Mouse (Mus musculus) embryonic facial prominence, embryonic 12.5 days (tissue): ENCODE data around the gene Spint2. TPM values are rescaled to one million over a fixed set of nuclear protein-coding genes. Genes with fewer than 3 reads are reported as not detected.

Experiments
- ATAC-seq: fragments of 200-750 bp; cut with Nextera tagmentation; 2 replicates; pipeline ENCODE4 v1.8.0; 2017; ENCODE audit not compliant: insufficient number of reproducible peaks, insufficient read depth, low FRiP score, low TSS enrichment
- H3K27ac ChIP-seq: fragments of 300-500 bp; sonication (generic); 2 replicates; pipeline ENCODE4 v1.5.1; 2016; ENCODE audit warnings: mild to moderate bottlenecking
- H3K27me3 ChIP-seq: fragments of 300-500 bp; sonication (generic); 2 replicates; pipeline ENCODE4 v1.6.1; 2016; ENCODE audit warnings: mild to moderate bottlenecking, moderate library complexity
- H3K36me3 ChIP-seq: fragments of 300-500 bp; sonication (generic); 2 replicates; pipeline ENCODE4 v1.6.1; 2016; ENCODE audit warnings: mild to moderate bottlenecking
- H3K4me1 ChIP-seq: fragments of 300-500 bp; sonication (generic); 2 replicates; pipeline ENCODE4 v1.6.1; 2016
- H3K4me2 ChIP-seq: fragments of 300-500 bp; sonication (generic); replicated peaks from 2 replicates; pipeline ENCODE4 v1.6.1; 2016; ENCODE audit warnings: mild to moderate bottlenecking, moderate library complexity
- H3K4me3 ChIP-seq: fragments of 300-500 bp; sonication (generic); 2 replicates; pipeline ENCODE4 v1.5.1; 2016; ENCODE audit warnings: mild to moderate bottlenecking
- H3K9ac ChIP-seq: fragments of 300-500 bp; sonication (generic); 2 replicates; pipeline ENCODE4 v1.6.1; 2016; ENCODE audit warnings: mild to moderate bottlenecking, moderate library complexity
- H3K9me3 ChIP-seq: fragments of 300-500 bp; sonication (generic); 2 replicates; pipeline ENCODE4 v1.6.1; 2016; ENCODE audit warnings: mild to moderate bottlenecking, moderate library complexity
- WGBS: fragments of 180-500 bp; shearing (Covaris S2); methylation state at CpG from one replicate; pipeline ENCODE4 v1.1.7; 2016; 5-methylcytosine and 5-hydroxymethylcytosine counted together
- polyA plus RNA-seq: library from polyadenylated mRNA; unstranded; fragments of >200 nt; fragmentation: Nextera tagmentation; extraction: Ambion mirVana; gene quantifications from 2 replicates; pipeline ENCODE4 v1.2.1, GENCODE M21; 2016

The Spint2 gene
- polyA plus RNA-seq, 1 experiment from 2014 or later, result 94.0 TPM

DNA sequence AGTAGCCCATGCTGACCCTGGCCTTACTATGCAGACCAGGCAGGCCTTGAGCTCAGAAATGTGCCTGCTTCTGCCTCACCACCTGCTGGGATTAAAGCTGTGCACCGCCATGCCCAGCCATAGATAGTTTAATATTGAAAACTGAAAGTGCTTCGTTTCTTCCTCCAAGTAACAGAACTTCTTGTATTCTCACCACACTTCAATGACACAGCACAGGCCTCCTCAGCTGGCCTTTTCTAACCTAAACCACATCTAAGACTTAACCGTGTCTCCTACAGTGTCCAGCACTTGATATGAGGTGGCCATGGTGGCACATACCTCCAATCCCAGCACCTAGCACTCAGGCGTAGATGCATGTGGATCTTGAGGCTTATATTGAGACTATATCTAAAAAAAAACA lies 11.3 kb downstream of the Spint2 start:
- H3K9ac ChIP-seq, result no peak overlapping the region
- H3K27me3 ChIP-seq, result no peaks in the 10 kb centered on the region
- no peak overlapping the region for H3K27ac ChIP-seq
- H3K4me1 ChIP-seq, result peaks cover 7% of the 10 kb centered on the region; the same call in 1 of the 2 replicates
- H3K36me3 ChIP-seq, result no peaks in the 10 kb centered on the region
- H3K4me3 ChIP-seq, result no peak overlapping the region
- H3K9me3 ChIP-seq, result no peaks in the 10 kb centered on the region
- ATAC-seq, result no peak
- WGBS, result 89% methylated on average over 4 of the region's 4 CpGs
- no peak overlapping the region for H3K4me2 ChIP-seq

DNA sequence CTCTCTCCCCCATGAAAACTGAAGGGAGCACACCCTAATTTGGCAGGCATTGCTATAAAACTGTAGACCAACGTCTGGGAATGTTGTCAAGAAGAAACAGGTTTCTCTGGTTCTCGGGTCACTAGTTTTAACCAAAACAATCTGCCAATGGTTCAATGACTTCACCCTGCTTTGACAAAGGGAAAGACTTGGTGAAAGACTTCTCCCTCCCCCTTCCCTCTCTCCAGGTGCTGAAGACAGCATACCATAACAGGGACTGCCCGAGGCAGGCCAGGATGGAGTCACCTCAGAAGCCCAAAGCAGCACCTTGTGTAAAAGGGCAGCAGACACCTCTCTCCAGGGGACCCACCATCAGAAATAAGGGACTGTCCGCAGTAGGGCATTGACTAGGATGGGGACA lies 14.8 kb downstream of the Spint2 start:
- Histone ChIP-seq H3K27ac (no peak overlapping the region), H3K4me1 (peaks cover 10% of the 10 kb centered on the region), H3K4me2 (no peak overlapping the region), H3K36me3 (no peaks in the 10 kb centered on the region), H3K9ac (no peak overlapping the region), H3K27me3 (no peaks in the 10 kb centered on the region), H3K9me3 (no peaks in the 10 kb centered on the region), H3K4me3 (no peak overlapping the region)
- ATAC-seq, result no peak
- 46% methylated on average over 4 of the region's 4 CpGs for WGBS

DNA sequence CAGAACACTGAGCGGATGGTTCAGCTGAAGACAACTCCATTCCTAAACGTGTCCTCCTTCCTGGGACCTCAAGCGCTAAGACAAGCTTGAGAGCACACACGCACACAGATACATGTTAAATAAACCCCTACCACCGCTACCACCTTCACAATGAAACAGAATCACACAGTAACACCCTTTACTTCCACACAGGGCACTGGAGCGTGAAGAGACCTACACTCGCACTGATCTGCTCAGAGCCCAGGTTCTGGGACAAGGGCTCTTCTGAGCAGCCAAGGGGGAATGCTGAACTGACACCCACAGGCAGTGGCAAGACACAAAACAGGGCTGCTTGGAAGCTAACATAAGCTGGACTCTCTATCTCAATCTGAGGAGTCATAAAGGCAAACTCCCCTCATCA lies 16.1 kb downstream of the Spint2 start:
- peaks cover 10% of the 10 kb centered on the region for H3K4me1 ChIP-seq
- H3K27me3 ChIP-seq, result no peaks in the 10 kb centered on the region
- no peaks in the 10 kb centered on the region for H3K36me3 ChIP-seq
- 76% methylated on average over 7 of the region's 7 CpGs for WGBS
- ATAC-seq, result no peak
- no peak overlapping the region for H3K4me2 ChIP-seq
- no peak overlapping the region for H3K4me3 ChIP-seq
- no peak overlapping the region for H3K9ac ChIP-seq
- H3K9me3 ChIP-seq, result no peaks in the 10 kb centered on the region
- no peak overlapping the region for H3K27ac ChIP-seq

DNA sequence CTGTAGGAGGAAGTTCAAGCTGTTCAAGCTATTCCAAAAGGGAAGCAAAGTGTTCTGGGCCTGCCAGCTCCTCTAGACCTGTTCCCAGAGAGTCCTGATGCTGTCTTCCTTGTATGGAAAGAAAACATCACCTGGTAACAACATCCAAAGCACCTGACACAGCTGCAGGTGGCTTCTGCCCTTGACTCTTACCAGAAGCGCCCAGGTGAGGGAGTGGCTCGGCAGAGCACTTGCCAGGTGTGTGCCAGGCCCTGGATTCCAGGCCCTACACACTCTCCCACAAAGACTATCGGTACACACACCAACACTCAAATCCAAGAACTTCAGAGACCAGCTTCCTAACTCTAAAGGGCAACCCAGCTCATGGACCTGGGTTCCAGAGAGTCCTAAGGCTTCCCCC lies 17.9 kb downstream of the Spint2 start:
- H3K4me3 ChIP-seq, result no peak overlapping the region
- WGBS, result 86% methylated on average over 3 of the region's 3 CpGs
- H3K9me3 ChIP-seq, result no peaks in the 10 kb centered on the region
- no peak overlapping the region for H3K4me2 ChIP-seq
- no peak for ATAC-seq
- H3K4me1 ChIP-seq, result peaks cover 23% of the 10 kb centered on the region
- no peak overlapping the region for H3K27ac ChIP-seq
- H3K36me3 ChIP-seq, result no peaks in the 10 kb centered on the region
- no peak overlapping the region for H3K9ac ChIP-seq
- no peaks in the 10 kb centered on the region for H3K27me3 ChIP-seq

DNA sequence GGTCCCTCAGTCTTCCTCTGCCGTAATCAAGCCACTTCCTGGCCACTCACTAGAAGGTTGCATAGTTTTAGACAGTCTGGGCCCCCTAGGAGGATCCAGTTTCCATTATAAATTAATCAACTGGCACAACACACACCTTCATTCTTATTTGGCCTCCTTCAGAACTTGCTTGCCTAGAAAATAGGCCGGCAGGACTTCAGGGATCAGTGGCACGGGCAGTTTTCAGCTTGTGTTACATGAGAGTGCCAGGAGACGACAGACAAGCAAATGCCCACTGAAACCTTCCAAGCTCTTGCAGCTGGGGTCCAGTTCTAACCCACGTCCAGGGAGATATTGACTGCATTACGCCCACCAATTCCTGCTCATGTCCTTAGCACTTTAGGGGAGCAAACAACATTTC lies 19.6 kb downstream of the Spint2 start:
- Histone ChIP-seq H3K27ac (no peak overlapping the region), H3K4me3 (no peak overlapping the region), H3K9me3 (no peaks in the 10 kb centered on the region), H3K36me3 (no peaks in the 10 kb centered on the region), H3K4me1 (peaks cover 26% of the 10 kb centered on the region), H3K9ac (no peak overlapping the region), H3K4me2 (no peak overlapping the region), H3K27me3 (no peaks in the 10 kb centered on the region)
- WGBS, result 55% methylated on average over 6 of the region's 6 CpGs
- ATAC-seq, result no peak

DNA sequence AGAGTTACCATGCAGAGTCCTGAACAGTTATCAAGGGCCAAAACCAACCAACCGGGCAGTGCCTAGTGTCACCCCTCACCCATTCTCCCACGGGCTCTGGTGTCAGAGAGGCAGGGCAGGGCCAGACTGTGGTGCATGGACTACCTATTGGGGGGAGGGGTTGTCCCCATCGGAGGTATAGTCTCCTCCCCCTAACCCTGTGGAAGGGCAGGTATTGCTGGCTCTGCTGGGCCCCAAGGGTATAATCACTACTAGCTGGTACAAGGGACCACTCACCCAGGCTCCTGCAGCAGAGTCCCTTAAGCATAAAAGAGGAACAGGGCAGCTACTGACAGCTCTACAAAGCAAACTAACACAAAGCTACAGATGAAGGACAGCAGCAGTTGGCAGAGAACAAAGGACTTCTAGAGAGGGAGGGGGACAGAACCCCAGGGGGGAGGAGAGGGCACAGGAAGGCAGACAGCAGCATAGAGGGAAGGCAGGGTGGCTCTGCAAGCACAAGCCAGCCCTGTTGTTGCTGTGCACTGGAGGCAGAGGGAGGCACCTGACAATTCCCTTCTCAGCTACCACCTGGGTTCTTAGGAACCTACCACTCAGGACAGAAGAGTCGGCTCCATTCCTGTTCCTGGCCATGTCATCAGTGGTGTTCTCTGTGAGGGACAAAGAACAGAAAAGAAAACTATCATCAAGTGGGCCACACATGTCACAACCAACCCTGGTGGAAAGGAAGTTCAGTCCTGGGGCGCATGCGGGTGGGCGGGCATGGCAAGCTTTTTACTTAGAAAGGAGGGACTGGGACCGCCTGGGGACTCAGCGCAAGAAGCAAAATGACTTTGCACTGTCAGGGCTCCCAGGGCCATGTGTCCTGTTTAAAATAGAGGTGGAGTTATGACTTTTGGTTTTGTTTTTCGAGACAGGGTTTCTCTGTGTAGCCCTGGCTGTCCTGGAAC lies 21.7 kb downstream of the Spint2 start:
- H3K4me1 ChIP-seq, result peaks cover 19% of the 10 kb centered on the region
- WGBS, result 70% methylated on average over 10 of the region's 10 CpGs
- no peak overlapping the region for H3K9ac ChIP-seq
- H3K36me3 ChIP-seq, result no peaks in the 10 kb centered on the region
- H3K9me3 ChIP-seq, result no peaks in the 10 kb centered on the region
- peak overlapping the region; percentile 69 for H3K27ac ChIP-seq
- ATAC-seq, result no peak
- no peak overlapping the region for H3K4me3 ChIP-seq
- no peaks in the 10 kb centered on the region for H3K27me3 ChIP-seq
- H3K4me2 ChIP-seq, result no peak overlapping the region

DNA sequence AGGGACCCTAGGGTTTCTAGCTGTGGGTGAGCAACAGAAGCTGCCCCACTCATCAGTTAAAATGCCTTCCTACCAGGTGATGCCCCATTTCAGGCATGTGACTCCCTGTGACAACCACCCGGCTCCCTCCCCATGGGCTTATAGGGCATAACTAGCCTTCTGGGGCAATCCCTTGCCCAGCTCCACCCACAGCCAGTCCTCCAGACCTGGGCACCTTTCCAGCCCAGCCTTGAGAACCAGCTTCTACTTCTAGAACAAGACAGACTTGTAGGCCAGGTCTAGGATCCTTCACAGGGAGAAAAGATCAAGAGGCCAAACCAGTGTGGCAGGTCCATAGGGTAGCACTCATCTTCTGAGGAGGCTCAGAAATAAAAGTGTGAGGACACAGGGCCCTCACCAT lies 24.3 kb downstream of the Spint2 start:
- Histone ChIP-seq H3K4me1 (peaks cover 16% of the 10 kb centered on the region), H3K36me3 (no peaks in the 10 kb centered on the region), H3K9me3 (no peaks in the 10 kb centered on the region), H3K27me3 (no peaks in the 10 kb centered on the region), H3K4me2 (no peak overlapping the region), H3K27ac (no peak overlapping the region), H3K4me3 (no peak overlapping the region), H3K9ac (no peak overlapping the region)
- no peak for ATAC-seq
- 91% methylated on average over 1 of the region's 1 CpGs for WGBS

DNA sequence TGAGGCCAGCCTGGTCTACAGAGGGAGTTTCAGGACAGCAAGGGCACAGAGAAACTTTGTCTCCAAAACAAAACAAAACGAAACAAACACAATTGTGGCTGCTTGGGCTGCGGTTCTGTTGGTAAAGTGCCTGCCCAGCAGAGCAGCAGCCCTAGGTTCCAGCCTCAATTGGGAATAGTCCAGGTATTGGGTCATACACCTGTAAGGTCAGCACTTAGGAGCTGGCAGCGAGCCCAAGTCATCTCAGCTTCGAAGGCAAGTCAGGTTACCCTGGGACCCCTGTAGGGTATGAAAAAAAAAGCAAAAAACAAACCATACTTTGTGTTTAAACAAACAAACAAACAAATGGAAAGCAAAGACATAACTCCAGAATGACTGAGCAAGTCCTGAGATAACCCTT lies 25.8 kb downstream of the Spint2 start:
- no peak for ATAC-seq
- Histone ChIP-seq H3K9me3 (no peaks in the 10 kb centered on the region), H3K4me2 (no peak overlapping the region), H3K9ac (no peak overlapping the region), H3K4me3 (no peak overlapping the region), H3K27me3 (no peaks in the 10 kb centered on the region), H3K36me3 (no peaks in the 10 kb centered on the region), H3K4me1 (peaks cover 16% of the 10 kb centered on the region), H3K27ac (no peak overlapping the region)
- WGBS, result 85% methylated on average over 4 of the region's 4 CpGs

DNA sequence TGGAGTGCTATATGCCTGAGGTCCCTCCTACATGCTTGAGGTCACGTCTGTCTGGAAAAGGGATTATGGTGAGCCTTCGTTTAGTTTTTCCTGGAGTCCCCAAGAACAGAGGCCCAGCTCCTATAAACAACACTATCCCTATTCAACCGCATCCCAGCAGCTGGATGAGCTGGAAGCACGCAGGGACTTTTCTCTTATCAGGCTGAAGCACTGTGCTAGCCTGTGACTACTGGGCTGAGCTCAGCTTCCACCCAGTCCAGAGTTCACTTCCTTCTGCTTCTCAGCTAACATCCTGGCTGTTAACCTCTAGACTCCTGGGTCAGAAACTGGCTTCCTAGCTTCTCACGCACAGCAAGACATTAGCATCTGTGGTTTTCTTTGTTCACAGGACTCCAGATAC lies 27.9 kb downstream of the Spint2 start:
- ATAC-seq, result no peak
- Histone ChIP-seq H3K27ac (no peak overlapping the region), H3K4me2 (no peak overlapping the region), H3K36me3 (no peaks in the 10 kb centered on the region), H3K4me3 (no peak overlapping the region), H3K9me3 (no peaks in the 10 kb centered on the region), H3K27me3 (no peaks in the 10 kb centered on the region; the same call in 1 of the 2 replicates), H3K9ac (no peak overlapping the region), H3K4me1 (0 out of 2 replicates have a peak, but pooled peaks cover 4% of the 10 kb centered on the region)
- 43% methylated on average over 5 of the region's 5 CpGs for WGBS

DNA sequence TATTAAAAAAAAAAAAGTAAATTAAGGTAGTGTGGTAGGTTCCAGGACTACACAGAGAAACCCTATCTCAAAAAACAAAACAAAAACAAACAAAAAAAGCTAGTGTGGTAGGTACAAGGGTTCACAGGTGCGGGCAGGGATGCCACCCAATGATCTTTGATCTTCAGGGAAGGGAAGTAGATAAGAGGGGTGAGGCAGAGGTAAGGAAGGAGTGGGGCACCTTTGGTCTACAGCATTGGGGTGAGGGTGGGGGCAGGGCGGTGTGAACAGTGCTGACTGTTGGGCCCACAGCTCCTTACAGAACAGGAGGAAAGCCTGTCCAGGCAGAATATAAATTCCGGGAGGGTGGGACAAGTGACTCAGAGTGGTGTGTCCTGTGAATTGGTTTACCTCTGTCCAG lies 30.5 kb downstream of the Spint2 start:
- H3K9ac ChIP-seq, result no peak overlapping the region
- H3K36me3 ChIP-seq, result 0 out of 2 replicates have a peak, but pooled peaks cover 6% of the 10 kb centered on the region
- no peak overlapping the region for H3K4me3 ChIP-seq
- peaks cover 13% of the 10 kb centered on the region for H3K27me3 ChIP-seq
- no peaks in the 10 kb centered on the region for H3K9me3 ChIP-seq
- no peak overlapping the region for H3K4me2 ChIP-seq
- no peak overlapping the region for H3K27ac ChIP-seq
- peaks cover 12% of the 10 kb centered on the region for H3K4me1 ChIP-seq
- ATAC-seq, result no peak
- 87% methylated on average over 3 of the region's 3 CpGs for WGBS

DNA sequence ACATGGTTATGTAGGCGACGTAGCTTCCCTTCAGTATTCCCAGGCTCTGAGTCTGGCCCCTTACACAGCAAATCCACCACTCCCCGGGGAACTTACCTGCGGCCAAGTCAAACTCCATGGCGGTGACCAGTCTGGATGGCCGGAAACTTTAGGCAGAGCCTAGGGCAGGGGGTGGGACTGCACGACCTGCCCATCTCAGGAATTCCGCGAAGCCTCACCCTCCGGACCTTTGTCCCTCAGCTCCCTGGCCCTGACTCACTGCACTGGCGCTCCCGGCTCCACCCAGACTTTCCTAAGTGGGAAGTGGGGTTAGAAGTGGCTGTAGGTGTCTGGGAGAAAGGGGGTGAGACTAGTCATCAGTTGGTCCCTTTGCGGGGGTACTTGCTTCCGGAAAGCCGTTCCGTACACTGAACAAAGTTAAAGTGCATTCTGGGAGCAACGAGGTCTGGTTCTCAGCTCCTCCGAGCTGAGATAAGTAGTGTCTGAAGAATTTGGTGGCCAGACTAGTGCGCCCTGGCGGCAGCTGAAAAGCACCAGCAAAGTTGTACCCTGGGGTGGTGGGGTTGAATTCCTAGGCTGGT lies 33.4 kb downstream of the Spint2 start, which contains the start of gene 2200002D01Rik:
TSS of gene 2200002D01Rik (minus strand) at position 206 of the 581 bp plus-strand sequence.
- no peaks in the 10 kb centered on the region for H3K9me3 ChIP-seq
- no peak for ATAC-seq
- peaks cover 13% of the 10 kb centered on the region for H3K27me3 ChIP-seq
- 0 out of 2 replicates have a peak within 1 kb of the TSS, but pooled peaks have one; percentile 32 for H3K9ac ChIP-seq
- H3K4me1 ChIP-seq, result peaks cover 12% of the 10 kb centered on the region
- peak within 1 kb of the TSS; percentile 12 for H3K4me3 ChIP-seq
- WGBS, result 7% methylated on average over 20 of the region's 20 CpGs
- H3K27ac ChIP-seq, result no peak within 1 kb of the TSS
- peak within 1 kb of the TSS; percentile 45 for H3K4me2 ChIP-seq
- peaks cover 27% of the 10 kb centered on the region for H3K36me3 ChIP-seq

DNA sequence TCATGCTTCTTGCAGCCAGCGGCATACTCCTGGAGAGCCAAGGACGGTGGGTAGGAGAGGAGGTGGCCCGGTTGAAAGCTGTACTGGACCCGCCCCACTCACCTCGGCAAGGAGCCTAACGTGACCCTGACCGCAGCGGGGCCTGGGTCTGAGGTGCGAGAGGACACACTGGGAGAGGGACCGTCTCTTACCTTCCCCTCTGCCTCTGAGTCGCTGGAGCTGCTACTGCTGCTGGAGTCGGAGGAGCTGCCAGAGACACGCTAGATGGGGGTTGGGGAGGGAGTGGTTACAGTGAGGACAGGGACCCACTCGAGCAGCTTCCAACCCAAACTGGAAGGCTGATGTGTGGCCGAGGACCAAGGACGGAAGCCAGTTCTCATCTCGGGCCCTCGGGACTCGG lies 34.0 kb downstream of the Spint2 start:
- peaks cover 12% of the 10 kb centered on the region for H3K4me1 ChIP-seq
- H3K4me2 ChIP-seq, result peak overlapping the region; percentile 45
- peaks cover 27% of the 10 kb centered on the region for H3K36me3 ChIP-seq
- WGBS, result 13% methylated on average over 19 of the region's 19 CpGs
- no peak overlapping the region for H3K27ac ChIP-seq
- peak overlapping the region; percentile 12 for H3K4me3 ChIP-seq
- 0 out of 2 replicates have a peak, but pooled peaks have one; percentile 36 for ATAC-seq
- no peaks in the 10 kb centered on the region for H3K9me3 ChIP-seq
- H3K27me3 ChIP-seq, result peaks cover 13% of the 10 kb centered on the region
- H3K9ac ChIP-seq, result 0 out of 2 replicates have a peak overlapping the region, but pooled peaks have one; percentile 32
